Mouse (Mus musculus): ENCODE results near the gene Slc19a3. TPM values are rescaled to one million over a fixed set of nuclear protein-coding genes. Genes with fewer than 3 reads are reported as not detected.

Gene Slc19a3
- polyA plus RNA-seq, 1 experiment, result not detected

DNA sequence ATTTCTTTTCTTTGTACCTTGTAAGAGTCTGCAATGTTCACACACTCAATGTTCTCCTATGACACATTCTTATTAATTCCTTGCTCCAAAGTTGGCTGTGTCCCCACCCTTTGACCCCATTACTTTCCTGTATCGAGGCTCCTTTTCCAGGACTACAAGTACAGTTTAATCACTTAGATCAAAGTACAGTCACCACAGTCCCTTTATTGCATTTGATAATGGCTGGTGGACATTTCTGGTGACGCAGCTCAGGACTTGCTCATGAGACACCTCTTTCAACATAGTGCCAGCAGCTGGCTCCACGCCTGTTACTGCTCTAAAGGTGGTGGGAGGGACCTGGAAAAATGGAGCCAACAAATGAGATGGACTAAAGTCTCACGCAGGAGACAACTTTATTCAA lies 47.2 kb downstream of the Slc19a3 start:
- H3K4me3 ChIP-seq (replicated peaks), result no peak overlapping the region
- TF ChIP-seq GATA1 (IDR thresholded peaks at IDR 0.05; ENCODE audit: low read length), result no peak
- no peak for TF ChIP-seq TAL1 (IDR thresholded peaks at IDR 0.05; ENCODE audit: low read length)
- H3K9me3 ChIP-seq (ENCODE audit: control insufficient read depth, low read length), result no peaks in the 10 kb centered on the region
- H3K27me3 ChIP-seq (ENCODE audit: control insufficient read depth), result no peaks in the 10 kb centered on the region
- H3K4me1 ChIP-seq (ENCODE audit: control insufficient read depth), result no peaks in the 10 kb centered on the region
- no peaks in the 10 kb centered on the region for H3K36me3 ChIP-seq (ENCODE audit: control insufficient read depth)

GRCm38 (mm10) chr1:82987530-82988198 lies 50.6 kb downstream of the Slc19a3 start:
- Histone ChIP-seq H3K36me3 (ENCODE audit: control insufficient read depth) (no peaks in the 10 kb centered on the region), H3K9me3 (ENCODE audit: control insufficient read depth, low read length) (peaks cover 4% of the 10 kb centered on the region), H3K4me3 (replicated peaks) (no peak overlapping the region), H3K27me3 (ENCODE audit: control insufficient read depth) (no peaks in the 10 kb centered on the region), H3K4me1 (ENCODE audit: control insufficient read depth) (no peaks in the 10 kb centered on the region)
- TF ChIP-seq TAL1 (IDR thresholded peaks at IDR 0.05; ENCODE audit: low read length) (no peak), GATA1 (IDR thresholded peaks at IDR 0.05; ENCODE audit: low read length) (no peak)

DNA sequence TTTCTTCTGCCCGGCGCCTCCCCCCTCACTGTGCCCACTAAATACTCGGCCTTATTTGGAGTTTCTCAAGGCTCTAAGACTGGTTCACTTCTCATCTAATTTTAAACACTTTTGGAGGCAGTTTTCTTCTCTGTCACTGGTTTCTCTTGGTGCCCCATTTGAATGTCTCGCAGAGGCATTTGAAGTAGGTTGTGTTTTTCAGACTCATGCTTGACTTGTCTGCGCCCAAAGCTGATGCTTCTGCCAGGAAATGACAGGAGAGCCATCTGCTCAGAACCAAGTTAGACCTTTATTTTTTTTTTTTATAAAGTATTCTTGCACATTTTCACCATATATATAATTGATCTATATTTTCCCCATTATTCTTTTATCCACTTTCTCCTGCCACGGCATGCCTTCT lies 51.5 kb downstream of the Slc19a3 start:
- Histone ChIP-seq H3K27me3 (ENCODE audit: control insufficient read depth) (no peaks in the 10 kb centered on the region), H3K4me1 (ENCODE audit: control insufficient read depth) (no peaks in the 10 kb centered on the region), H3K36me3 (ENCODE audit: control insufficient read depth) (no peaks in the 10 kb centered on the region), H3K4me3 (replicated peaks) (no peak overlapping the region), H3K9me3 (ENCODE audit: control insufficient read depth, low read length) (peaks cover 4% of the 10 kb centered on the region)
- TF ChIP-seq GATA1 (IDR thresholded peaks at IDR 0.05; ENCODE audit: low read length) (no peak), TAL1 (IDR thresholded peaks at IDR 0.05; ENCODE audit: low read length) (no peak)

DNA sequence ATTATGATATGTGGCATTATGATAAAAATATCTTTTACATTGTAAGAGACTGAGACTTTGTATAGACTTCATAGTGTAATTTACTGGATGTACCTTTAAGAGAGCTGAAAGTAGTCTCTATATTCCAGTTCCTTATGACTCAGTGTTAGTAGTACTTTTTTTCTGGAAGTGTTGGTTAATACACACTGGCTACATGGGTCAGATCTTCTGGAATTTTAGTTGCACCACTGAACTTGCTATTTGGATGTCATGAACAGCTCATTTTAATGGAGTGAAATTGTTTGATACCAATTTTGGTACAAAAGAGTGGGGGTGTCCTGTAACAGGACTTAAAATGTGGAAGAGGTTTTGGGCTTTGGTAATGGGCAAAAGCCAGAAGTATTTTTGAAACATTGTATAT lies 60.4 kb downstream of the Slc19a3 start:
- Histone ChIP-seq H3K4me1 (ENCODE audit: control insufficient read depth) (peaks cover 8% of the 10 kb centered on the region), H3K27me3 (ENCODE audit: control insufficient read depth) (no peaks in the 10 kb centered on the region), H3K4me3 (replicated peaks) (no peak overlapping the region), H3K9me3 (ENCODE audit: control insufficient read depth, low read length) (no peaks in the 10 kb centered on the region), H3K36me3 (ENCODE audit: control insufficient read depth) (no peaks in the 10 kb centered on the region)
- TF ChIP-seq TAL1 (IDR thresholded peaks at IDR 0.05; ENCODE audit: low read length) (no peak), GATA1 (IDR thresholded peaks at IDR 0.05; ENCODE audit: low read length) (no peak)

GRCm38 (mm10) chr1:82975750-82976149 lies 62.5 kb downstream of the Slc19a3 start:
- peaks cover 8% of the 10 kb centered on the region for H3K4me1 ChIP-seq (ENCODE audit: control insufficient read depth)
- no peaks in the 10 kb centered on the region for H3K36me3 ChIP-seq (ENCODE audit: control insufficient read depth)
- H3K27me3 ChIP-seq (ENCODE audit: control insufficient read depth), result no peaks in the 10 kb centered on the region
- no peak overlapping the region for H3K4me3 ChIP-seq (replicated peaks)
- no peaks in the 10 kb centered on the region for H3K9me3 ChIP-seq (ENCODE audit: control insufficient read depth, low read length)
- no peak for TF ChIP-seq GATA1 (IDR thresholded peaks at IDR 0.05; ENCODE audit: low read length)
- TF ChIP-seq TAL1 (IDR thresholded peaks at IDR 0.05; ENCODE audit: low read length), result no peak

GRCm38 (mm10) chr1:82974342-82974741 lies 63.9 kb downstream of the Slc19a3 start:
- H3K27me3 ChIP-seq (ENCODE audit: control insufficient read depth), result no peaks in the 10 kb centered on the region
- H3K36me3 ChIP-seq (ENCODE audit: control insufficient read depth), result no peaks in the 10 kb centered on the region
- no peaks in the 10 kb centered on the region for H3K9me3 ChIP-seq (ENCODE audit: control insufficient read depth, low read length)
- TF ChIP-seq TAL1 (IDR thresholded peaks at IDR 0.05; ENCODE audit: low read length), result no peak
- no peak for TF ChIP-seq GATA1 (IDR thresholded peaks at IDR 0.05; ENCODE audit: low read length)
- peaks cover 8% of the 10 kb centered on the region for H3K4me1 ChIP-seq (ENCODE audit: control insufficient read depth)
- no peak overlapping the region for H3K4me3 ChIP-seq (replicated peaks)

DNA sequence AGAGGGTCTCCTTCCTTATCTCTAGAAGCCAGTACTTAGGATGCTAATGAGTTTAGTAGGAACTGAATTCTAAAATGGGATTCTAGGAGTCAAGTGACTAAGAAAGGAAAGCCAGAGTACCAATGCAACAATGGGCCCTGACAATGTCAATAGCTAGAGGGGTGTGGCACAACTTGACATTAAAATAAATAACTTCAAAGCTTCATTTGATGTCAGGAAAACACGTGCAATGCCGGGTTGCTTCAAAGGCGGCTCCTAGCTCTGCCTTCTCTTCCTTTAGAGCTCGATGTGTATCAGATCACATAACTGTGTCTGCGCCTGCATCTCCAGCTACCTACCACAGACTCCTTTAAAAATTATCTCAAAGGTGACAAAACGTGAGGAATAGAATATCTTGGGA lies 64.3 kb downstream of the Slc19a3 start:
- no peak overlapping the region for H3K4me3 ChIP-seq (replicated peaks)
- H3K36me3 ChIP-seq (ENCODE audit: control insufficient read depth), result no peaks in the 10 kb centered on the region
- peaks cover 8% of the 10 kb centered on the region for H3K4me1 ChIP-seq (ENCODE audit: control insufficient read depth)
- no peaks in the 10 kb centered on the region for H3K27me3 ChIP-seq (ENCODE audit: control insufficient read depth)
- H3K9me3 ChIP-seq (ENCODE audit: control insufficient read depth, low read length), result no peaks in the 10 kb centered on the region
- no peak for TF ChIP-seq GATA1 (IDR thresholded peaks at IDR 0.05; ENCODE audit: low read length)
- no peak for TF ChIP-seq TAL1 (IDR thresholded peaks at IDR 0.05; ENCODE audit: low read length)

- no peak overlapping the region for H3K4me3 ChIP-seq (replicated peaks)
- no peaks in the 10 kb centered on the region for H3K36me3 ChIP-seq (ENCODE audit: control insufficient read depth)
- H3K9me3 ChIP-seq (ENCODE audit: control insufficient read depth, low read length), result no peaks in the 10 kb centered on the region
- H3K4me1 ChIP-seq (ENCODE audit: control insufficient read depth), result peaks cover 8% of the 10 kb centered on the region
- TF ChIP-seq TAL1 (IDR thresholded peaks at IDR 0.05; ENCODE audit: low read length) (no peak), GATA1 (IDR thresholded peaks at IDR 0.05; ENCODE audit: low read length) (no peak)
- H3K27me3 ChIP-seq (ENCODE audit: control insufficient read depth), result no peaks in the 10 kb centered on the region
Measured at GRCm38 (mm10) chr1:82973244-82973643, 65.0 kb downstream of the Slc19a3 start.

DNA sequence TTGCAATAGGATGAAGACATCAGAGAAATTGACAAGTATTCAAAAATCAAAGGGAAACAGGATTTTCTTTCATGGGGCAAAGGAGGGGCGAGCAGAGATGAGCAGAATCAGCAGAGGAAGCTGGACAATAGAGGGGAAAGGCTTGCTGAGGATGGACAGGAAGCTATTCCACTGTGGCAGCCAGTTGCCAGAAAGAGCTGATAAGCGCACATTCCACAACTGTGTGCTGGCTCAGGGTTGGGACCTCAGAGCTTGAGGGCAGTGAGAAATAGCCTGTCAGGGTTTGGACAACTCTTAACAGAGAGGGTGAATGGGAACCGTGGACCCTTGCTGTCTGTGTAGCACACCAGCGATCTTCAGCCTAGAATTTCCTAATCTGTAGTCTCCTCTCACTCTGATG lies 66.2 kb downstream of the Slc19a3 start:
- TF ChIP-seq GATA1 (IDR thresholded peaks at IDR 0.05; ENCODE audit: low read length), result no peak
- H3K27me3 ChIP-seq (ENCODE audit: control insufficient read depth), result no peaks in the 10 kb centered on the region
- H3K9me3 ChIP-seq (ENCODE audit: control insufficient read depth, low read length), result no peaks in the 10 kb centered on the region
- H3K4me1 ChIP-seq (ENCODE audit: control insufficient read depth), result peaks cover 8% of the 10 kb centered on the region
- H3K36me3 ChIP-seq (ENCODE audit: control insufficient read depth), result no peaks in the 10 kb centered on the region
- no peak overlapping the region for H3K4me3 ChIP-seq (replicated peaks)

GRCm38 (mm10) chr1:82966413-82966812 lies 71.8 kb downstream of the Slc19a3 start:
- H3K36me3 ChIP-seq (ENCODE audit: control insufficient read depth), result no peaks in the 10 kb centered on the region
- no peak overlapping the region for H3K4me3 ChIP-seq (replicated peaks)
- H3K4me1 ChIP-seq (ENCODE audit: control insufficient read depth), result no peaks in the 10 kb centered on the region
- H3K9me3 ChIP-seq (ENCODE audit: control insufficient read depth, low read length), result no peaks in the 10 kb centered on the region
- TF ChIP-seq TAL1 (IDR thresholded peaks at IDR 0.05; ENCODE audit: low read length) (no peak), GATA1 (IDR thresholded peaks at IDR 0.05; ENCODE audit: low read length) (no peak)
- H3K27me3 ChIP-seq (ENCODE audit: control insufficient read depth), result no peaks in the 10 kb centered on the region

Other genes starting within 250 kb of the Slc19a3 start
- gene Agfg1, start 199.0 kb downstream of the Slc19a3 start, polyA plus RNA-seq (2012), result 5.0 and 5.5 TPM in 2 replicates
- 0.12 TPM in 1 of 2 replicates, not detected in the other for gene A030005L19Rik, start 125.1 kb downstream of the Slc19a3 start, polyA plus RNA-seq (2012)
- not detected in 2 replicates for gene A030014E15Rik, start 113.5 kb downstream of the Slc19a3 start, polyA plus RNA-seq (2012)
- gene Gm6217, start 107.0 kb downstream of the Slc19a3 start, polyA plus RNA-seq (2012), result not detected in 2 replicates
- gene A030003K21Rik, start 95.1 kb downstream of the Slc19a3 start, polyA plus RNA-seq (2012), result not detected in 2 replicates
- gene Gm7544, start 82.4 kb downstream of the Slc19a3 start, polyA plus RNA-seq (2012), result not detected in 2 replicates
- not detected in 2 replicates for gene Gm47955, start 78.2 kb downstream of the Slc19a3 start, polyA plus RNA-seq (2012)
- gene Gm47959, start 37.9 kb downstream of the Slc19a3 start, polyA plus RNA-seq (2012), result not detected in 2 replicates
- gene Krtap28-10, start 4.0 kb upstream of the Slc19a3 start, polyA plus RNA-seq (2012), result 0.04 TPM in 1 of 2 replicates, not detected in the other
- gene Gm47969, start 6.5 kb upstream of the Slc19a3 start, polyA plus RNA-seq (2012), result not detected in 2 replicates
- not detected in 2 replicates for gene A030005K14Rik, start 20.9 kb upstream of the Slc19a3 start, polyA plus RNA-seq (2012)
- gene Krtap28-13, start 22.5 kb upstream of the Slc19a3 start, polyA plus RNA-seq (2012), result not detected in 2 replicates
- gene Ccl20, start 78.3 kb upstream of the Slc19a3 start, polyA plus RNA-seq (2012), result not detected in 2 replicates
- not detected in 2 replicates for gene Daw1, start 121.3 kb upstream of the Slc19a3 start, polyA plus RNA-seq (2012)

Data from erythroblast, embryonic 14.5 days (primary cell).